Mouse (Mus musculus): ENCODE data around the gene Capn12. TPM values are rescaled to one million over a fixed set of nuclear protein-coding genes. Genes with fewer than 3 reads are reported as not detected.
A peak's percentile ranks its signal among the peaks of the same experiment; 100 is the strongest.

Gene Capn12
- polyA plus RNA-seq, 1 experiment: 0.39 TPM

- Histone ChIP-seq H3K79me2 (ENCODE audit: control insufficient read depth, insufficient read depth) (no peaks in the 10 kb centered on the region), H3K27me3 (ENCODE audit: control insufficient read depth, insufficient read depth, insufficient read length) (no peaks in the 10 kb centered on the region), H3ac (ENCODE audit: control insufficient read depth, insufficient read length, low read depth) (no peak overlapping the region), H3K79me3 (ENCODE audit: low read depth) (no peaks in the 10 kb centered on the region), H3K36me3 (ENCODE audit: control insufficient read depth, insufficient read depth) (peaks cover 23% of the 10 kb centered on the region), H3K4me3 (ENCODE audit: insufficient read depth, poor library complexity, severe bottlenecking) (no peak overlapping the region)
- TF ChIP-seq MYOD1 (IDR thresholded peaks at IDR 0.05; ENCODE audit: control insufficient read depth, insufficient read length, low read depth): no peak
- TF ChIP-seq CEBPB (IDR thresholded peaks at IDR 0.05; ENCODE audit: low read depth): no peak
- no peak for TF ChIP-seq USF1 (IDR thresholded peaks at IDR 0.05; ENCODE audit: low read depth)
- TF ChIP-seq CTCF (IDR thresholded peaks at IDR 0.05; ENCODE audit: control insufficient read depth, insufficient read depth, insufficient read length): no peak
- TF ChIP-seq MAX (IDR thresholded peaks at IDR 0.05): no peak
- TF ChIP-seq MYOG (IDR thresholded peaks at IDR 0.05; ENCODE audit: control insufficient read depth, extremely low read depth, insufficient read length): no peak
- TF ChIP-seq FOSL1 (IDR thresholded peaks at IDR 0.05; ENCODE audit: insufficient read depth, low read length, poor library complexity, severe bottlenecking): no peak
Observed at GRCm38 (mm10) chr7:28888701-28889161, 7.5 kb downstream of the Capn12 start.

- no peaks in the 10 kb centered on the region for H3K79me3 ChIP-seq (ENCODE audit: low read depth)
- peaks cover 58% of the 10 kb centered on the region for H3K36me3 ChIP-seq (ENCODE audit: control insufficient read depth, insufficient read depth)
- H3ac ChIP-seq (ENCODE audit: control insufficient read depth, insufficient read length, low read depth): no peak overlapping the region
- no peaks in the 10 kb centered on the region for H3K79me2 ChIP-seq (ENCODE audit: control insufficient read depth, insufficient read depth)
- no peaks in the 10 kb centered on the region for H3K27me3 ChIP-seq (ENCODE audit: control insufficient read depth, insufficient read depth, insufficient read length)
- TF ChIP-seq USF1 (IDR thresholded peaks at IDR 0.05; ENCODE audit: low read depth) (no peak), MYOG (IDR thresholded peaks at IDR 0.05; ENCODE audit: control insufficient read depth, extremely low read depth, insufficient read length) (no peak), MAX (IDR thresholded peaks at IDR 0.05) (no peak), CEBPB (IDR thresholded peaks at IDR 0.05; ENCODE audit: low read depth) (no peak), CTCF (IDR thresholded peaks at IDR 0.05; ENCODE audit: control insufficient read depth, insufficient read depth, insufficient read length) (no peak), FOSL1 (IDR thresholded peaks at IDR 0.05; ENCODE audit: insufficient read depth, low read length, poor library complexity, severe bottlenecking) (no peak), MYOD1 (IDR thresholded peaks at IDR 0.05; ENCODE audit: control insufficient read depth, insufficient read length, low read depth) (no peak)
- no peak overlapping the region for H3K4me3 ChIP-seq (ENCODE audit: insufficient read depth, poor library complexity, severe bottlenecking)
Observed at GRCm38 (mm10) chr7:28892601-28893000, 11.4 kb downstream of the Capn12 start.

GRCm38 (mm10) chr7:28893643-28894265 is 12.5 kb downstream of the Capn12 start:
- Histone ChIP-seq H3ac (ENCODE audit: control insufficient read depth, insufficient read length, low read depth) (no peak overlapping the region), H3K4me3 (ENCODE audit: insufficient read depth, poor library complexity, severe bottlenecking) (no peak overlapping the region), H3K79me2 (ENCODE audit: control insufficient read depth, insufficient read depth) (no peaks in the 10 kb centered on the region), H3K27me3 (ENCODE audit: control insufficient read depth, insufficient read depth, insufficient read length) (no peaks in the 10 kb centered on the region), H3K36me3 (ENCODE audit: control insufficient read depth, insufficient read depth) (peaks cover 70% of the 10 kb centered on the region), H3K79me3 (ENCODE audit: low read depth) (no peaks in the 10 kb centered on the region)
- TF ChIP-seq MYOD1 (IDR thresholded peaks at IDR 0.05; ENCODE audit: control insufficient read depth, insufficient read length, low read depth) (no peak), CTCF (IDR thresholded peaks at IDR 0.05; ENCODE audit: control insufficient read depth, insufficient read depth, insufficient read length) (peak; percentile 24)

GRCm38 (mm10) chr7:28894942-28895341 is 13.7 kb downstream of the Capn12 start:
- no peaks in the 10 kb centered on the region for H3K27me3 ChIP-seq (ENCODE audit: control insufficient read depth, insufficient read depth, insufficient read length)
- H3K79me2 ChIP-seq (ENCODE audit: control insufficient read depth, insufficient read depth): no peaks in the 10 kb centered on the region
- TF ChIP-seq USF1 (IDR thresholded peaks at IDR 0.05; ENCODE audit: low read depth) (no peak), FOSL1 (IDR thresholded peaks at IDR 0.05; ENCODE audit: insufficient read depth, low read length, poor library complexity, severe bottlenecking) (no peak), CTCF (IDR thresholded peaks at IDR 0.05; ENCODE audit: control insufficient read depth, insufficient read depth, insufficient read length) (no peak), MYOD1 (IDR thresholded peaks at IDR 0.05; ENCODE audit: control insufficient read depth, insufficient read length, low read depth) (no peak), CEBPB (IDR thresholded peaks at IDR 0.05; ENCODE audit: low read depth) (no peak), MAX (IDR thresholded peaks at IDR 0.05) (no peak)
- peaks cover 81% of the 10 kb centered on the region for H3K36me3 ChIP-seq (ENCODE audit: control insufficient read depth, insufficient read depth)
- no peaks in the 10 kb centered on the region for H3K79me3 ChIP-seq (ENCODE audit: low read depth)
- no peak overlapping the region for H3K4me3 ChIP-seq (ENCODE audit: insufficient read depth, poor library complexity, severe bottlenecking)
- H3ac ChIP-seq (ENCODE audit: control insufficient read depth, insufficient read length, low read depth): no peak overlapping the region

GRCm38 (mm10) chr7:28897661-28898060 is 16.4 kb downstream of the Capn12 start:
- Histone ChIP-seq H3ac (ENCODE audit: control insufficient read depth, insufficient read length, low read depth) (no peak overlapping the region), H3K79me2 (ENCODE audit: control insufficient read depth, insufficient read depth) (no peaks in the 10 kb centered on the region), H3K27me3 (ENCODE audit: control insufficient read depth, insufficient read depth, insufficient read length) (no peaks in the 10 kb centered on the region), H3K4me3 (ENCODE audit: insufficient read depth, poor library complexity, severe bottlenecking) (no peak overlapping the region), H3K79me3 (ENCODE audit: low read depth) (no peaks in the 10 kb centered on the region), H3K36me3 (ENCODE audit: control insufficient read depth, insufficient read depth) (peaks cover 88% of the 10 kb centered on the region)
- TF ChIP-seq CTCF (IDR thresholded peaks at IDR 0.05; ENCODE audit: control insufficient read depth, insufficient read depth, insufficient read length) (no peak), MYOG (IDR thresholded peaks at IDR 0.05; ENCODE audit: control insufficient read depth, extremely low read depth, insufficient read length) (no peak), CEBPB (IDR thresholded peaks at IDR 0.05; ENCODE audit: low read depth) (no peak), MYOD1 (IDR thresholded peaks at IDR 0.05; ENCODE audit: control insufficient read depth, insufficient read length, low read depth) (no peak), MAX (IDR thresholded peaks at IDR 0.05) (no peak), USF1 (IDR thresholded peaks at IDR 0.05; ENCODE audit: low read depth) (no peak), FOSL1 (IDR thresholded peaks at IDR 0.05; ENCODE audit: insufficient read depth, low read length, poor library complexity, severe bottlenecking) (no peak)

- Histone ChIP-seq H3K79me2 (ENCODE audit: control insufficient read depth, insufficient read depth) (no peaks in the 10 kb centered on the region), H3K79me3 (ENCODE audit: low read depth) (no peaks in the 10 kb centered on the region), H3ac (ENCODE audit: control insufficient read depth, insufficient read length, low read depth) (no peak overlapping the region), H3K36me3 (ENCODE audit: control insufficient read depth, insufficient read depth) (peaks cover 92% of the 10 kb centered on the region), H3K4me3 (ENCODE audit: insufficient read depth, poor library complexity, severe bottlenecking) (no peak overlapping the region), H3K27me3 (ENCODE audit: control insufficient read depth, insufficient read depth, insufficient read length) (no peaks in the 10 kb centered on the region)
- TF ChIP-seq CTCF (IDR thresholded peaks at IDR 0.05; ENCODE audit: control insufficient read depth, insufficient read depth, insufficient read length) (no peak), MYOG (IDR thresholded peaks at IDR 0.05; ENCODE audit: control insufficient read depth, extremely low read depth, insufficient read length) (no peak), CEBPB (IDR thresholded peaks at IDR 0.05; ENCODE audit: low read depth) (no peak), MAX (IDR thresholded peaks at IDR 0.05) (no peak), USF1 (IDR thresholded peaks at IDR 0.05; ENCODE audit: low read depth) (no peak), FOSL1 (IDR thresholded peaks at IDR 0.05; ENCODE audit: insufficient read depth, low read length, poor library complexity, severe bottlenecking) (no peak), MYOD1 (IDR thresholded peaks at IDR 0.05; ENCODE audit: control insufficient read depth, insufficient read length, low read depth) (no peak)
Observed at GRCm38 (mm10) chr7:28899972-28900371, 18.8 kb downstream of the Capn12 start.

Data from C2C12 (cell line).